Mouse (Mus musculus): ENCODE data around the gene Fam172a.

Fam172a gene

GRCm38 (mm10) chr13:78178021-78178420, 476.2 kb downstream of the Fam172a start:
- in situ Hi-C loops (cut with MboI), result no loop called here

DNA sequence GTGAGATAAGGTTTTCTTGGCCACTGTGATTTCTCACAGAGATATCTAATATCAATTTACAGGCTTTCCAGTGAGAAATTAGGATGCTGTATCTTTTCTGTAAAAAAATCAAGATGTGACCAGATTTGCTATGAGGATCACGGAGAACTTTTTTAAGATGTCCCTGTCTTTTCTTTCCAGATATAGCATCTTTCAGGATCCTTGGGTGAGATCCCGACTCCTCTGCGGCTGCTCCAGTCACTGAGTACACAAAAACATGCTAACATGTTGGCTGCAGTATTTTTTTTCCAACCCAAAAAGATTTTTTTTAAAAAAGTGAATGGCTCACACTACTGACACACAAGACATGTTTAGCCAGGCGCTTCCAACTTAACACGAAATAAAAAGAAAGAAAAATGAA, 476.9 kb downstream of the Fam172a start:
- in situ Hi-C loops (cut with MboI), result no loop called here

DNA sequence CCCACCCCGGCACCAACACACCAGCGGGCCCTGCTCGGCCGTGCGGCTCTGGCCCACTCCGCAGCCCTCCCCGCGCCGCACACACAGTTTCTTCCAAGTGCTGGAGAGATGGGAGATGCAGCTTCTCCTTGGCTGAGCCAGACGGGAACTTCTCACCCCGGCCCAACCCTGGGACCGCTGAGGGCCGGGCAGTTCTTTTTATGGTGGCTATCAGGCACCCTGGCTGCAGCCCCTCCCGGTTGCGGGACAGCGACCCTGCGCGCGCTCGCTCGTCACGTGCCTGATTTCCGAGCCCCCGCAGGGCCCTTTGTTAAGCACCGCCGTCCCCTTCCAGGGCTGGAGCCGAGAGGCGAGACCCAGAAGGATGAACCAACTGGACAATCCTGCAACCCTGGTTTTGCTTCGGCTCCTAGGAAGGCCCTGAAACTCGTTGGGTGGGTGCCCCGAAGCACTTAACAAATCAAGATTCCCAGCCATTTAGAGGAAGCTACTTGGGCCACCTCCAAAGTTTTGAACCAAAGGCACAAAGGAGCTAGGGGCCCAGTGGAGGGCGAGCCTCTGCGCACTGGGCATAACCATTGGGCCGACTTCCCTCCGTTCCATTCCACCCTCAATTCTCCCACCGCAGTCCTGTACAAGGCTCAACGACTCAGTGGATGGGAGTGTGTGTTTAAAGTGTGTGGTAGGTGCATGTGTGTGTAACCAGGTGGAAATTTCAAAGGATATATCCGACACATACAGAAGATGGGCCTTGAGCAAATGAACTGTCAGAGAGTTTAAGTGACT, 477.7 kb downstream of the Fam172a start:
- in situ Hi-C loops (cut with MboI), result no loop called here

- in situ Hi-C loops (cut with MboI), result no loop called here
Measured at GRCm38 (mm10) chr13:78180261-78180660, 478.4 kb downstream of the Fam172a start.

- in situ Hi-C loops (cut with MboI), result no loop called here
Measured at GRCm38 (mm10) chr13:78181071-78181929, 479.5 kb downstream of the Fam172a start.

GRCm38 (mm10) chr13:78181930-78182558, 480.2 kb downstream of the Fam172a start:
- in situ Hi-C loops (cut with MboI), result no loop called here

- in situ Hi-C loops (cut with MboI), result no loop called here
Measured at GRCm38 (mm10) chr13:78183004-78183403, 481.2 kb downstream of the Fam172a start.

GRCm38 (mm10) chr13:78183986-78184385, 482.2 kb downstream of the Fam172a start:
- in situ Hi-C loops (cut with MboI), result no loop called here

- in situ Hi-C loops (cut with MboI), result no loop called here
Measured at GRCm38 (mm10) chr13:78184786-78185466, 483.1 kb downstream of the Fam172a start.

DNA sequence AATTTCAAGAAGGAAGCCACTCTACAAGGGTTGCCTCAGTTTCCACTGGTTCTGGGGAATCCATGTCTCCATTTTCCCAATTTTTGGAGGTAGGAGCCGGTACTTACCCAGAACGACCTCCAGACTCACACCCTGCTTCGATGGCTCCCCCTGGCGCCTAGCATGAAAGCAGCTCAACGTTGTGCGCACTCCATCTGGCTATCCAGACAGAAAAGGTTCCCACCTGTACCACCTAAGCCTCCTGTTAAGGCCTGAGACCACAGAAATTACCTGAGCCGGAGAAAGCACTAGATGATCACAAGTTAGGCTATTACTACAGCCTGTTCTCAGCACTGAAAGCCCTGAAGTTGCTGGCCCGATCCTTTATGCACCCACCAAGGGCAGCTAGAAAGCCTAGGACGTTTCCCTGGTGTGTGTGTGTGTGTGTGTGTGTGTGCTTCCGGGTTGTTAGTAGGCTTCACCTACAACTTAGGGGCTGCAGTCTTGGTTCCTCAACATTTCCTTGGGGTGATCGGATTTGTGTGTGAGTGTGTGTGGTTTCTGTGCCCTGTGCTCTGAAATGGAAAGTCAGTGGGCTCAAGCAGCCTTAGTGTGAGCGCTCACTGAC, 484.6 kb downstream of the Fam172a start:
- in situ Hi-C loops (cut with MboI), result no loop called here

DNA sequence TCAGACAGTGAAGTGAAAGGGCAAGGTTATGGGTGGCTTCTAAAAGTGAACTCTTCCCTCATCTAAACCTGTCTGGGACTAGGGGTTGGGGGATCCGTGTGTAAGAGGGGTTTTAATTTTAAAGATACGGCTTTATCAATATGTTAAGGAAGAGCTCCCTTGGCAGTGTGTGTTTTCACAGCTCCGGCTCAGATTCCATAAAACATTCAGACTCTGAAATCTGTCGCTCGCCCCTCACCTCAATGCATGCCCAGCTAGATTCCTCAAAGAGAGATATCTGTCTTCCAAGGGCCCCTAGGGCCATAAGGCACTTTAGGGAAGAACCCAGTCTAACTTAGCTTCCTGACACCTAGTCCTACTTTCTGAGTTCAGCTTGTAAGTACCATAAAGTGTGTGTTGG, 486.0 kb downstream of the Fam172a start:
- in situ Hi-C loops (cut with MboI), result no loop called here

GRCm38 (mm10) chr13:78189586-78189985, 487.8 kb downstream of the Fam172a start:
- in situ Hi-C loops (cut with MboI), result no loop called here

GRCm38 (mm10) chr13:78193211-78193610, 491.4 kb downstream of the Fam172a start:
- in situ Hi-C loops (cut with MboI), result no loop called here

GRCm38 (mm10) chr13:78194135-78194849, 492.5 kb downstream of the Fam172a start:
- in situ Hi-C loops (cut with MboI), result no loop called here

DNA sequence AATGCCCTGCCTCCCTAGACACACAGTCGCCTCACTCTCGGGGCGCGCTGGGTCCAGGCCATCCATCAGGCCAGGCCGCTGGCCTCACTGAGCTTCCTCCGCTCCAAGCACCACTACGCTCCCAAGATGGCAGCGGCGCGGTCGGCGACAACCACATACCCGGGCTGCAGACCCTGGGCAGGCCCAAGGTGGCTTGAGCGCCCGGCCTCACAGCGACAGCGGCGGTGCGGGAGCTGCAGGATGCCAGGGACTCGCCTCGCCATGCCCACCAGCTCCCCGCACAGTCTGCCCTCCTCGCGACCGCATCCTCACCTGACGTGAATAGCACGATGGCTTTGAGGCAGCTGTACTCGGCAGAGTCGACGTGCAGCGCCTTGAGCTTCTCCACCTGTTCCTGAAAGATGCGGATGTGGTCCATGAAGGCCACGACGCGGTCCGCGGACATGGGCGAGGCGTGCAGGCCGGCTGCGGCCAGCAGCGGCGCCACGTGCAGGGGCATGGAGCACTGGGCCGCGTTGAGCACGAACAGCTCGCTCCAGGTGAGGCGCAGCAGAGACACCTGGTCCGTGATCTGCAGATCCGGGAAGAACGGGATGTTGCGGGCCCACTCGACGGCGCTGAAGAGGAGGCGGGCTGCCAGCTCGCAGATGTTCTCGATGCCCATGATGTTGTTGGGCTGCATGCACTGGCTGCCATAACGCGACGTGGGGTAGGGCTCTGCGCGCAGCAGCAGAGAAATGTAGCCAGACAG, 493.2 kb downstream of the Fam172a start:
- in situ Hi-C loops (cut with MboI), result no loop called here

DNA sequence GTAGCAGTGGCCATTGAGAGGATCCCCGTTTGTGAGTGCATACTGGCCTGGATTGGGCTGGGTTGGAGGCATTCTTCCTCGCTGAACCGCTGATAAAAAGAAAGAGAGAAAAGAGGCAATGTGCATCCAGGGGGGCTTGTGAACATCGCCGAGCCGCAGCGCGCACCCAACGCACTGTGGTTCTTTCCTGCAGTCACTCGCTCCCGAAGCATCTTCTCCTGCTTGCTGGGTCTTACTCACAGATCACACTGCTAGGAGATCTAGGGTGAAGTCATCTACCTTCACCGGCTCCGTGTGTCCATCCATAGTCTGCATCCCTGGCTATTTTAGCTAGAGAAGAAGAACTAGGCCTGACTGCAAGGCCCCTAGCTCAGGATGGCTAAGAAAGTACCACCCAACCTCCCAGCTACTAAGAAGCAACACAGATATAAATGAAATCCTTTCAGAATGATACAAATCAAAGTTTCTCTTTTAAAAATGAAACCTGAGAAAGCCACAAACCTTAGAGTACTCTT, 493.8 kb downstream of the Fam172a start:
- in situ Hi-C loops (cut with MboI), result no loop called here

- in situ Hi-C loops (cut with MboI), result no loop called here
Measured at GRCm38 (mm10) chr13:78196236-78196796, 494.5 kb downstream of the Fam172a start.

GRCm38 (mm10) chr13:78197286-78197818, 495.5 kb downstream of the Fam172a start:
- in situ Hi-C loops (cut with MboI), result no loop called here

DNA sequence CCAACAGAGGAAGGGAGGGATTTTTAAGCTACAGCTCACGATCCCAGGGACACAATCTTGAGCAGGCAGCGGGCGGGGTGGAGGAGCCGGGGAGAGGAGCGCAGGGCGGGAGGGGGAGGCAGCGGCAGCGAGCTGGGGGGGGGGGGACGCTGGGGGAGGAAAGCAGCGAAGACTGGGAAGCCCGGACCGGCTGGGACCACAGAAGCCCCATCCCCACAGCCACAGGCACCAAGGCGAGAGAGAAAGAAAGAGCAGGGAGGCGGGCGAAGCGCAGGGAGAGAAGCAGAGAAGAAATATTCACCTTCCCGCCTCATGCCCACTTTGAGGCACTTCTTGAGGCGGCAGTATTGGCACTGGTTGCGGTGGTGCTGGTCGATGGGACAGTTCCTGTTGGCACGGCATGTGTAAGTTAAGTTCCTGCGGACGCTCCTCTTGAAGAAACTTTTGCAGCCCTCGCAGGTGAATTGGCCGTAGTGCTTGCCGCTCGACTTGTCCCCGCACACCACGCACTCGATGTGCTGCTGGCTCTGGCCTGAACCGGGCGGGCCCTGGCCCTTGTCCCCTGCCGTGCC, 496.1 kb downstream of the Fam172a start:
- in situ Hi-C loops (cut with MboI), result no loop called here
